Mouse (Mus musculus): Measurements from ENCODE around the gene Mypn. TPM values are rescaled to one million over a fixed set of nuclear protein-coding genes. Genes with fewer than 3 reads are reported as not detected.

Gene Mypn
- polyA plus RNA-seq, 1 experiment from 2014 or later, result 2.2 TPM

GRCm38 (mm10) chr10:63154726-63155125 lies 49.0 kb downstream of the Mypn start:
- Histone ChIP-seq H3K27me3 (ENCODE audit: control insufficient read depth, insufficient read depth, low read length) (no peaks in the 10 kb centered on the region), H3K27ac (ENCODE audit: low read length) (no peak overlapping the region), H3K36me3 (ENCODE audit: control insufficient read depth, insufficient read depth, low read length) (no peaks in the 10 kb centered on the region), H3K4me3 (replicated peaks; ENCODE audit: low read length) (no peak overlapping the region), H3K4me2 (ENCODE audit: low read depth, low read length) (no peak overlapping the region), H3K9me3 (replicated peaks; ENCODE audit: control insufficient read depth, low read length) (no peaks in the 10 kb centered on the region), H3K9ac (ENCODE audit: low read length) (no peak overlapping the region), H3K4me1 (ENCODE audit: control insufficient read depth, insufficient read depth, low read length) (no peaks in the 10 kb centered on the region)
- ATAC-seq (ENCODE audit: insufficient read depth, low FRiP score), result no peak
- 86% methylated on average over 4 of the region's 4 CpGs for WGBS

GRCm38 (mm10) chr10:63154226-63154625 lies 49.5 kb downstream of the Mypn start:
- H3K27me3 ChIP-seq (ENCODE audit: control insufficient read depth, insufficient read depth, low read length), result no peaks in the 10 kb centered on the region
- no peak overlapping the region for H3K4me3 ChIP-seq (replicated peaks; ENCODE audit: low read length)
- no peaks in the 10 kb centered on the region for H3K36me3 ChIP-seq (ENCODE audit: control insufficient read depth, insufficient read depth, low read length)
- no peak for ATAC-seq (ENCODE audit: insufficient read depth, low FRiP score)
- H3K4me2 ChIP-seq (ENCODE audit: low read depth, low read length), result no peak overlapping the region
- H3K9me3 ChIP-seq (replicated peaks; ENCODE audit: control insufficient read depth, low read length), result no peaks in the 10 kb centered on the region
- 80% methylated on average over 6 of the region's 6 CpGs for whole genome bisulfite sequencing
- no peak overlapping the region for H3K27ac ChIP-seq (ENCODE audit: low read length)
- H3K9ac ChIP-seq (ENCODE audit: low read length), result no peak overlapping the region
- H3K4me1 ChIP-seq (ENCODE audit: control insufficient read depth, insufficient read depth, low read length), result no peaks in the 10 kb centered on the region

GRCm38 (mm10) chr10:63153563-63153962 lies 50.2 kb downstream of the Mypn start:
- WGBS, result 35% methylated on average over 3 of the region's 3 CpGs
- ATAC-seq (ENCODE audit: insufficient read depth, low FRiP score), result no peak
- no peaks in the 10 kb centered on the region for H3K9me3 ChIP-seq (replicated peaks; ENCODE audit: control insufficient read depth, low read length)
- H3K36me3 ChIP-seq (ENCODE audit: control insufficient read depth, insufficient read depth, low read length), result no peaks in the 10 kb centered on the region
- no peak overlapping the region for H3K27ac ChIP-seq (ENCODE audit: low read length)
- no peak overlapping the region for H3K4me2 ChIP-seq (ENCODE audit: low read depth, low read length)
- H3K4me1 ChIP-seq (ENCODE audit: control insufficient read depth, insufficient read depth, low read length), result no peaks in the 10 kb centered on the region
- no peaks in the 10 kb centered on the region for H3K27me3 ChIP-seq (ENCODE audit: control insufficient read depth, insufficient read depth, low read length)
- H3K9ac ChIP-seq (ENCODE audit: low read length), result no peak overlapping the region
- no peak overlapping the region for H3K4me3 ChIP-seq (replicated peaks; ENCODE audit: low read length)

- no peaks in the 10 kb centered on the region for H3K36me3 ChIP-seq (ENCODE audit: control insufficient read depth, insufficient read depth, low read length)
- H3K27ac ChIP-seq (ENCODE audit: low read length), result no peak overlapping the region
- ATAC-seq (ENCODE audit: insufficient read depth, low FRiP score), result no peak
- H3K9ac ChIP-seq (ENCODE audit: low read length), result no peak overlapping the region
- H3K4me1 ChIP-seq (ENCODE audit: control insufficient read depth, insufficient read depth, low read length), result no peaks in the 10 kb centered on the region
- no peak overlapping the region for H3K4me3 ChIP-seq (replicated peaks; ENCODE audit: low read length)
- H3K9me3 ChIP-seq (replicated peaks; ENCODE audit: control insufficient read depth, low read length), result no peaks in the 10 kb centered on the region
- no peaks in the 10 kb centered on the region for H3K27me3 ChIP-seq (ENCODE audit: control insufficient read depth, insufficient read depth, low read length)
- H3K4me2 ChIP-seq (ENCODE audit: low read depth, low read length), result no peak overlapping the region
Observed at GRCm38 (mm10) chr10:63152358-63152757, 51.4 kb downstream of the Mypn start.

GRCm38 (mm10) chr10:63142660-63143059 lies 61.1 kb downstream of the Mypn start:
- ATAC-seq (ENCODE audit: insufficient read depth, low FRiP score), result peak; percentile 58; the same call in 1 of the 2 replicates
- Histone ChIP-seq H3K9ac (ENCODE audit: low read length) (no peak overlapping the region), H3K4me1 (ENCODE audit: control insufficient read depth, insufficient read depth, low read length) (no peaks in the 10 kb centered on the region), H3K4me2 (ENCODE audit: low read depth, low read length) (no peak overlapping the region), H3K27ac (ENCODE audit: low read length) (peak overlapping the region; percentile 0), H3K4me3 (replicated peaks; ENCODE audit: low read length) (no peak overlapping the region), H3K9me3 (replicated peaks; ENCODE audit: control insufficient read depth, low read length) (no peaks in the 10 kb centered on the region), H3K27me3 (ENCODE audit: control insufficient read depth, insufficient read depth, low read length) (no peaks in the 10 kb centered on the region), H3K36me3 (ENCODE audit: control insufficient read depth, insufficient read depth, low read length) (no peaks in the 10 kb centered on the region)
- WGBS, result 53% methylated on average over 13 of the region's 13 CpGs

GRCm38 (mm10) chr10:63136436-63136835 lies 67.3 kb downstream of the Mypn start:
- H3K4me1 ChIP-seq (ENCODE audit: control insufficient read depth, insufficient read depth, low read length), result no peaks in the 10 kb centered on the region
- H3K36me3 ChIP-seq (ENCODE audit: control insufficient read depth, insufficient read depth, low read length), result no peaks in the 10 kb centered on the region
- H3K27ac ChIP-seq (ENCODE audit: low read length), result no peak overlapping the region
- no peak overlapping the region for H3K4me3 ChIP-seq (replicated peaks; ENCODE audit: low read length)
- no peak for ATAC-seq (ENCODE audit: insufficient read depth, low FRiP score)
- no peak overlapping the region for H3K4me2 ChIP-seq (ENCODE audit: low read depth, low read length)
- no peaks in the 10 kb centered on the region for H3K27me3 ChIP-seq (ENCODE audit: control insufficient read depth, insufficient read depth, low read length)
- H3K9me3 ChIP-seq (replicated peaks; ENCODE audit: control insufficient read depth, low read length), result no peaks in the 10 kb centered on the region
- no peak overlapping the region for H3K9ac ChIP-seq (ENCODE audit: low read length)
- WGBS, result 81% methylated on average over 6 of the region's 6 CpGs

- H3K36me3 ChIP-seq (ENCODE audit: control insufficient read depth, insufficient read depth, low read length), result no peaks in the 10 kb centered on the region
- WGBS, result 53% methylated on average over 12 of the region's 12 CpGs
- no peak for ATAC-seq (ENCODE audit: insufficient read depth, low FRiP score)
Observed at GRCm38 (mm10) chr10:63135680-63136079, 68.1 kb downstream of the Mypn start.

GRCm38 (mm10) chr10:63133326-63133725 lies 70.4 kb downstream of the Mypn start:
- Histone ChIP-seq H3K9me3 (replicated peaks; ENCODE audit: control insufficient read depth, low read length) (no peaks in the 10 kb centered on the region), H3K4me3 (replicated peaks; ENCODE audit: low read length) (no peak overlapping the region), H3K36me3 (ENCODE audit: control insufficient read depth, insufficient read depth, low read length) (no peaks in the 10 kb centered on the region), H3K27me3 (ENCODE audit: control insufficient read depth, insufficient read depth, low read length) (no peaks in the 10 kb centered on the region), H3K9ac (ENCODE audit: low read length) (no peak overlapping the region), H3K4me1 (ENCODE audit: control insufficient read depth, insufficient read depth, low read length) (no peaks in the 10 kb centered on the region), H3K27ac (ENCODE audit: low read length) (no peak overlapping the region), H3K4me2 (ENCODE audit: low read depth, low read length) (no peak overlapping the region)
- 88% methylated on average over 4 of the region's 4 CpGs for WGBS
- no peak for ATAC-seq (ENCODE audit: insufficient read depth, low FRiP score)

More at GRCm38 (mm10) chr10:63135680-63136079, 68.1 kb downstream of the Mypn start:
- no peak overlapping the region for H3K4me2 ChIP-seq (ENCODE audit: low read depth, low read length)
- H3K27me3 ChIP-seq (ENCODE audit: control insufficient read depth, insufficient read depth, low read length), result no peaks in the 10 kb centered on the region
- no peaks in the 10 kb centered on the region for H3K9me3 ChIP-seq (replicated peaks; ENCODE audit: control insufficient read depth, low read length)
- no peaks in the 10 kb centered on the region for H3K4me1 ChIP-seq (ENCODE audit: control insufficient read depth, insufficient read depth, low read length)
- no peak overlapping the region for H3K4me3 ChIP-seq (replicated peaks; ENCODE audit: low read length)
- no peak overlapping the region for H3K9ac ChIP-seq (ENCODE audit: low read length)
- no peak overlapping the region for H3K27ac ChIP-seq (ENCODE audit: low read length)

- no peaks in the 10 kb centered on the region for H3K4me1 ChIP-seq (ENCODE audit: control insufficient read depth, insufficient read depth, low read length)
- H3K9me3 ChIP-seq (replicated peaks; ENCODE audit: control insufficient read depth, low read length), result no peaks in the 10 kb centered on the region
- no peak for ATAC-seq (ENCODE audit: insufficient read depth, low FRiP score)
- no peaks in the 10 kb centered on the region for H3K36me3 ChIP-seq (ENCODE audit: control insufficient read depth, insufficient read depth, low read length)
- H3K27me3 ChIP-seq (ENCODE audit: control insufficient read depth, insufficient read depth, low read length), result no peaks in the 10 kb centered on the region
- no peak overlapping the region for H3K9ac ChIP-seq (ENCODE audit: low read length)
- H3K4me2 ChIP-seq (ENCODE audit: low read depth, low read length), result no peak overlapping the region
- H3K27ac ChIP-seq (ENCODE audit: low read length), result no peak overlapping the region
- H3K4me3 ChIP-seq (replicated peaks; ENCODE audit: low read length), result no peak overlapping the region
- WGBS, result 82% methylated on average over 6 of the region's 6 CpGs
Observed at GRCm38 (mm10) chr10:63132356-63132755, 71.4 kb downstream of the Mypn start.

GRCm38 (mm10) chr10:63130500-63130899 lies 73.3 kb downstream of the Mypn start:
- H3K4me3 ChIP-seq (replicated peaks; ENCODE audit: low read length), result no peak overlapping the region
- no peaks in the 10 kb centered on the region for H3K9me3 ChIP-seq (replicated peaks; ENCODE audit: control insufficient read depth, low read length)
- WGBS, result 73% methylated on average over 7 of the region's 7 CpGs
- no peaks in the 10 kb centered on the region for H3K36me3 ChIP-seq (ENCODE audit: control insufficient read depth, insufficient read depth, low read length)
- H3K9ac ChIP-seq (ENCODE audit: low read length), result no peak overlapping the region
- H3K27ac ChIP-seq (ENCODE audit: low read length), result no peak overlapping the region
- H3K4me1 ChIP-seq (ENCODE audit: control insufficient read depth, insufficient read depth, low read length), result no peaks in the 10 kb centered on the region
- H3K27me3 ChIP-seq (ENCODE audit: control insufficient read depth, insufficient read depth, low read length), result no peaks in the 10 kb centered on the region
- H3K4me2 ChIP-seq (ENCODE audit: low read depth, low read length), result no peak overlapping the region
- ATAC-seq (ENCODE audit: insufficient read depth, low FRiP score), result no peak
